Mouse (Mus musculus) ES-Bruce4 (cell line): ENCODE data around the gene Cd164. TPM values are rescaled to one million over a fixed set of nuclear protein-coding genes. Genes with fewer than 3 reads are reported as not detected.

Experiments
- H3K27ac ChIP-seq: 2 replicates; pipeline ENCODE4 v1.5.1; 2012; ENCODE audit warnings: low read length, inconsistent platforms; ENCODE audit not compliant: insufficient read depth
- H3K27me3 ChIP-seq: 2 replicates; pipeline ENCODE4 v1.6.1; 2012; ENCODE audit warnings: mild to moderate bottlenecking, low read length, inconsistent platforms; ENCODE audit not compliant: control insufficient read depth, poor library complexity, insufficient read depth, severe bottlenecking
- H3K36me3 ChIP-seq: 2 replicates; pipeline ENCODE4 v1.6.1; 2012; ENCODE audit warnings: inconsistent platforms, mild to moderate bottlenecking, low read length, moderate library complexity; ENCODE audit not compliant: control insufficient read depth, poor library complexity, insufficient read depth, severe bottlenecking
- H3K4me1 ChIP-seq: one replicate; pipeline ENCODE4 v1.8.1; 2011; ENCODE audit warnings: low read length; ENCODE audit not compliant: control insufficient read depth, insufficient read depth
- H3K4me3 ChIP-seq: 2 replicates; pipeline ENCODE4 v1.5.1; 2011; ENCODE audit warnings: low read depth, mild to moderate bottlenecking, low read length
- H3K9ac ChIP-seq: 2 replicates; pipeline ENCODE4 v1.6.1; 2012; ENCODE audit warnings: low read depth, mild to moderate bottlenecking, inconsistent platforms; ENCODE audit not compliant: poor library complexity, severe bottlenecking
- H3K9me3 ChIP-seq: replicated peaks from 2 replicates; pipeline ENCODE4 v1.6.1; 2012; ENCODE audit warnings: mild to moderate bottlenecking, low read length, inconsistent platforms; ENCODE audit not compliant: control insufficient read depth, poor library complexity, insufficient read depth, severe bottlenecking
- CTCF ChIP-seq: IDR thresholded peaks from one replicate; pipeline ENCODE4 v1.8.1; 2011; ENCODE audit warnings: low read depth, low read length
- EP300 ChIP-seq: IDR thresholded peaks from 2 replicates; pipeline ENCODE4 v1.6.1; 2011; ENCODE audit warnings: low read depth, low read length; ENCODE audit not compliant: insufficient read depth
- POLR2A ChIP-seq: IDR thresholded peaks from one replicate; pipeline ENCODE4 v1.8.1; 2011; ENCODE audit warnings: low read length; ENCODE audit not compliant: insufficient read depth
- polyA plus RNA-seq: library from polyadenylated mRNA; stranded (reverse); fragments of >200 nt; gene quantifications from 2 replicates; pipeline ENCODE4 v1.2.4, GENCODE M21; 2011; ENCODE audit warnings: low read depth; ENCODE audit not compliant: missing spikeins, insufficient read depth, insufficient read length

Gene Cd164
- polyA plus RNA-seq, 1 experiment: 315 TPM

DNA sequence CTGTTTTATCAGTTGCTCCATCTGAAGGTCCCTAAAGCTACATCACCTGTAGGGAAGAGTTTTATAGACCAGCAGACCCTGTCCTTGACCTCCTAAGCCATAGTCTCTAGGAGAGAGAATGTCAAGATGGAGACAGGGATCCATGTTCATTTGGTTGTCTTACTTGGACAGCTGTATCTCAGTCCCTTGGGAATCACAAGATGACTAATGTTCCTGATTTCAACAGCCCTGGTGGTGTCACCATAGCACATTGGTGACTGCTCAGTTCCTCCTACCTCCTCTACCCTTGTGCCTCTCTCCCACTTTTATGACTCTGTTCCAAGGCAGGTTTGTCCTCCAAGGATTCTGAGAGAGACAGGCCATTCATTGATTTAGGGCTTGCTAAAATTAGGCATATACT is 4.3 kb upstream of the Cd164 start:
- Histone ChIP-seq H3K4me3 (no peak overlapping the region), H3K9me3 (no peaks in the 10 kb centered on the region), H3K9ac (no peak overlapping the region), H3K27ac (no peak overlapping the region), H3K4me1 (no peaks in the 10 kb centered on the region), H3K27me3 (no peaks in the 10 kb centered on the region), H3K36me3 (no peaks in the 10 kb centered on the region)
- TF ChIP-seq POLR2A: no peak
- TF ChIP-seq CTCF: no peak
- no peak for TF ChIP-seq EP300

DNA sequence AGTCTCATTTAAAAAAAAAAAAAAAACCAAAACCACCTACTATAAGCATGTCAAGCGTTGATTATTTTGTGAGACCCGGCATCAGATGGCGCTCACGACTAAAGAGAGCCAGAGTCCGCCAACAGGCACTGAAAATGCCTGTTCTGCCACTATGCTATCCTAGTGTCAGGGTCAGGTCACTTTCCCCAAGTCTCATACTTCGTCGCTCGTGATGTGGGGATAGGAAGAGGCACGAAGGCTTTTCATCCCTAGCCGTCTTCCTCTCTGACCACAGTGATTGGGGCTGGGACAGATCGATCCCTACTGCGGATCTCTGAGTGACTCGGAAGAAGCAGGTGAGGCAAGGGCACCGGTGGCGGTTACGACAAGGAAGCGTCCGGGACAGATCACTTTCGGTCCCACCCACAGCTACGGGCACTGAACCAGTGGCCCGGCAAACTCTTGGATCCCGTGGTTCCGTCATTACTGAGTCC is 670 bp upstream of the Cd164 start:
- Histone ChIP-seq H3K36me3 (peaks cover 17% of the 10 kb centered on the region), H3K4me1 (no peaks in the 10 kb centered on the region), H3K27ac (peak overlapping the region; percentile 72), H3K27me3 (no peaks in the 10 kb centered on the region), H3K9me3 (no peaks in the 10 kb centered on the region), H3K4me3 (peak overlapping the region; percentile 95), H3K9ac (peak overlapping the region; percentile 89)
- TF ChIP-seq EP300 (no peak), CTCF (peak; percentile 65), POLR2A (peak; percentile 4)

DNA sequence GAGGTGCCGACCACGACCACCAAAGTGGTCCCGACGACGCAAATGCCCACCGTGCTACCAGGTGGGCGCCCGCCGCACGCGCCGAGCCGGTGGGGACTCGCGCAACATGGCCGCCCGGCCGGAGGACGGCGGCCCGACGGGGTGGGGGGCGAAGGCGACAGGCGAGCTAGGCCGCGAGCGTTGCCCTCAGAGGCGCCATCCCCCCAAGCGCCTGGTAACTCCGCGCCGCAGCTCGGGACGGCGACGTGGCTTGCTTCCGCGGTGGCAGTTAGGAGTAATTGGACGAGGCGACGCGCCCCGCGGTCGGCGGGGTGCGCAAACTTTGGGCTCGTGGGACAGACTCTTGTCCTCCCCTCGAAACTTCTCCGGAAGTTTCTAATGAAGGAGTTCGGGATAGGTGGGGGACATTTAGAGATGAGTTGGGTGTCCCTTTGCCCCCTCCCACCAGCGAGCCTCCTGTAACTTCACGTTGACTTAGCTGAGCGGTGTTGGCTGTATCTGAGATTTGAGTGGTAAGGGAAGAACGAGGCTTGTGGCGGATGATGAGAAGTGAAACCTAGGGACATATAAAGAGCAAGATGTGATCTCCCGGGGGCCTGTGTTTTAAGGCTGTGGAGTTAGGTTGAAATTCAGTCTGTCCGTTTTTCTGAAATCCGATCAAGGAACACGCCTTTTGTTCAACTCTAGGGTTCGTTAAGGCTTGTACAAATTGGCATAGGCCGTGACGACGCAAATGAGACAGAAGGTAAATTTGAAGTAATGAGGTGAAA is 611 bp downstream of the Cd164 start:
- H3K9me3 ChIP-seq: no peaks in the 10 kb centered on the region
- H3K36me3 ChIP-seq: peaks cover 27% of the 10 kb centered on the region
- peak overlapping the region; percentile 85 for H3K4me3 ChIP-seq
- peak overlapping the region; percentile 89 for H3K9ac ChIP-seq
- H3K27ac ChIP-seq: peak overlapping the region; percentile 52
- no peaks in the 10 kb centered on the region for H3K27me3 ChIP-seq
- no peak for TF ChIP-seq POLR2A
- no peak for TF ChIP-seq CTCF
- TF ChIP-seq EP300: no peak
- peaks cover 2% of the 10 kb centered on the region for H3K4me1 ChIP-seq

DNA sequence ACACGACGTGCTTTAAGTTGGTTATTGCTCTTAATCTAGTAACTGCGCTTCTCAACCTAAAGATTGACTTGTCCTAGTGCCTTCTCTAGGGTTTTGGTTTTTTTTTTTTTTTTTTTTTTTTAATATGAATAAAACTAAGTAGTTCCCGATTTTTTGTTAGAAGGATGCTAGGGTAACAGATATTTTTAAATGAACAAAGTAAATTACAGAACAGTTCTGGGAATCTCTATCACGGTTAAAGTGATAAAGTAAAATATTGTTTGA is 1.1 kb downstream of the Cd164 start:
- Histone ChIP-seq H3K9ac (peak overlapping the region; percentile 89), H3K36me3 (peaks cover 30% of the 10 kb centered on the region), H3K9me3 (no peaks in the 10 kb centered on the region), H3K27ac (no peak overlapping the region), H3K4me3 (peak overlapping the region; percentile 85), H3K27me3 (no peaks in the 10 kb centered on the region), H3K4me1 (peaks cover 2% of the 10 kb centered on the region)
- no peak for TF ChIP-seq POLR2A
- no peak for TF ChIP-seq CTCF
- TF ChIP-seq EP300: no peak

DNA sequence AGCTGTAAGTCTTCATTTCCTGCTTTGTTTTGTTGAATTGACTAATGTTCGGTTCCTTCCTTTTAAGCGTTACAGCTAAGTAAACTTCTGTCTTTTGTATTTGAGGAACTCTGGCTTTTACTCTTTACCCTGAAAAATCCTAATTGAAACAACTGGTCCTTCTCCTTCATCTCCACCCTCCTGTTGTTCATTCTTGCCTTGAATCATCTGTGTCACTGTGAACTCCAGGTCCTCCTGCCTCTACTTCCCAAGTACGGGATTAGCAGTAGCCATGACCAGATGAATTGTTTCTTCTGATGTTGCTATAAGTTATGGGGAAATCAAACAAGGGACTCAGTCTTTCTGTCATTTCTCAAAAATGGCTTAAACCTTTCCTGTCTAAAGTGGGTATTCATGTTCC is 4.2 kb downstream of the Cd164 start:
- no peak for TF ChIP-seq POLR2A
- TF ChIP-seq EP300: no peak
- no peak for TF ChIP-seq CTCF
- Histone ChIP-seq H3K9me3 (no peaks in the 10 kb centered on the region), H3K36me3 (peaks cover 47% of the 10 kb centered on the region), H3K4me1 (peaks cover 2% of the 10 kb centered on the region), H3K27me3 (no peaks in the 10 kb centered on the region), H3K4me3 (no peak overlapping the region), H3K27ac (no peak overlapping the region), H3K9ac (no peak overlapping the region)

DNA sequence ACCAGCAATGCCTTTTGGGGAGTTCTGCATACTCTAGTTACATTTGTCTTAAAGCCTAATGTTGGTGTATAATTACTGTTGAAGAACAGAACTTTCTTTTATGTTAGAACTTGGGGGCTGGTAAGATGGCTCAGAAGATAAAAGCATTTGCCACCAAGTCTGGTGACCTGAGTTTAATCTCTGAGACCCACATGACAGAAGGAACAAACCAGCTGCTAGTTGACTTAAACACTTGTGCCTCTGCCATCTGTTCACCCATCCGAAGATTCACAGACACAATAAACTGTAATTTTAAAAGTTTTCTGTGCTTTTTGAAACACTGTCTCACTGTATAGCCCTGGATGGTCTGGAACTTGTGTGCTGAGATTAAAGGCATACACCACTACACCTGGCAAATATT is 6.5 kb downstream of the Cd164 start:
- H3K36me3 ChIP-seq: peaks cover 65% of the 10 kb centered on the region
- H3K27ac ChIP-seq: no peak overlapping the region
- TF ChIP-seq CTCF (no peak), EP300 (no peak), POLR2A (no peak)
- no peaks in the 10 kb centered on the region for H3K27me3 ChIP-seq
- H3K9ac ChIP-seq: no peak overlapping the region
- no peak overlapping the region for H3K4me3 ChIP-seq
- H3K9me3 ChIP-seq: no peaks in the 10 kb centered on the region
- H3K4me1 ChIP-seq: peaks cover 2% of the 10 kb centered on the region
